Mouse (Mus musculus) cortical plate, adult 2 months (tissue): ENCODE results near the gene Ccr9. TPM values are rescaled to one million over a fixed set of nuclear protein-coding genes. Genes with fewer than 3 reads are reported as not detected.

Experiments
- H3K27ac ChIP-seq: fragments of 200-500 bp; 2 replicates; pipeline ENCODE4 v1.5.1; 2012; ENCODE audit warnings: low read length, control low read depth, inconsistent platforms; ENCODE audit not compliant: insufficient read depth
- H3K4me1 ChIP-seq: fragments of 200-500 bp; 2 replicates; pipeline ENCODE4 v1.6.1; 2011; ENCODE audit warnings: low read length; ENCODE audit not compliant: control insufficient read depth, insufficient read depth
- H3K4me3 ChIP-seq: fragments of 200-500 bp; 2 replicates; pipeline ENCODE4 v1.5.1; 2011; ENCODE audit warnings: mild to moderate bottlenecking, low read length, control low read depth; ENCODE audit not compliant: insufficient read depth
- CTCF ChIP-seq: fragments of 200-500 bp; IDR thresholded peaks from 2 replicates; pipeline ENCODE4 v1.5.1; 2011; ENCODE audit warnings: mild to moderate bottlenecking, control low read depth, low read length; ENCODE audit not compliant: insufficient read depth; ENCODE audit errors: extremely low read depth
- POLR2A ChIP-seq: fragments of 200-500 bp; IDR thresholded peaks from 2 replicates; pipeline ENCODE4 v1.6.1; 2011; ENCODE audit warnings: mild to moderate bottlenecking, low read length, control low read depth; ENCODE audit not compliant: insufficient read depth; ENCODE audit errors: extremely low read depth
- polyA plus RNA-seq: library from polyadenylated mRNA; depleted of rRNA; stranded (reverse); fragments of >200 nt; gene quantifications from 2 replicates; pipeline ENCODE4 v1.2.3, GENCODE M21; 2012; rRNA removed

The Ccr9 gene
- polyA plus RNA-seq, 1 experiment, result 0.17 TPM

- Histone ChIP-seq H3K27ac (no peak overlapping the region), H3K4me3 (no peak overlapping the region), H3K4me1 (no peaks in the 10 kb centered on the region)
- TF ChIP-seq POLR2A, result no peak
- TF ChIP-seq CTCF, result no peak
These were observed 136.6 kb downstream of the Ccr9 start for GRCm38 (mm10) chr9:123814821-123815220.

- Histone ChIP-seq H3K27ac (no peak overlapping the region), H3K4me1 (no peaks in the 10 kb centered on the region), H3K4me3 (no peak overlapping the region)
- TF ChIP-seq POLR2A (no peak), CTCF (no peak)
These were observed 137.2 kb downstream of the Ccr9 start for GRCm38 (mm10) chr9:123815444-123815843.

- Histone ChIP-seq H3K4me1 (no peaks in the 10 kb centered on the region), H3K27ac (no peak overlapping the region), H3K4me3 (no peak overlapping the region)
- TF ChIP-seq POLR2A (no peak), CTCF (no peak)
These were observed 137.8 kb downstream of the Ccr9 start for GRCm38 (mm10) chr9:123815996-123816395.

GRCm38 (mm10) chr9:123818601-123819000, 140.4 kb downstream of the Ccr9 start:
- H3K27ac ChIP-seq, result no peak overlapping the region
- H3K4me3 ChIP-seq, result no peak overlapping the region
- no peaks in the 10 kb centered on the region for H3K4me1 ChIP-seq
- TF ChIP-seq POLR2A, result no peak
- TF ChIP-seq CTCF, result no peak

- no peak overlapping the region for H3K27ac ChIP-seq
- no peak for TF ChIP-seq CTCF
- TF ChIP-seq POLR2A, result no peak
- H3K4me3 ChIP-seq, result no peak overlapping the region
- no peaks in the 10 kb centered on the region for H3K4me1 ChIP-seq
These were observed 148.4 kb downstream of the Ccr9 start for GRCm38 (mm10) chr9:123826631-123827030.

GRCm38 (mm10) chr9:123828916-123829315, 150.7 kb downstream of the Ccr9 start:
- Histone ChIP-seq H3K27ac (no peak overlapping the region), H3K4me1 (no peaks in the 10 kb centered on the region), H3K4me3 (no peak overlapping the region)
- TF ChIP-seq POLR2A (no peak), CTCF (no peak)

Other genes starting within 250 kb of the Ccr9 start
- gene Limd1, start 199.7 kb upstream of the Ccr9 start, polyA plus RNA-seq, result 8.0 and 9.0 TPM in 2 replicates
- gene Sacm1l, start 148.7 kb upstream of the Ccr9 start, polyA plus RNA-seq, result 35.9 and 37.0 TPM in 2 replicates
- 0.44 and 0.51 TPM in 2 replicates for gene Slc6a20b, start 45.9 kb upstream of the Ccr9 start, polyA plus RNA-seq
- gene Slc6a20a, start 446 bp downstream of the Ccr9 start, polyA plus RNA-seq, result 19.0 and 23.0 TPM in 2 replicates
- gene Lztfl1, start 39.3 kb downstream of the Ccr9 start, polyA plus RNA-seq, result 29.0 and 29.9 TPM in 2 replicates
- not detected in 2 replicates for gene Cxcr6, start 128.0 kb downstream of the Ccr9 start, polyA plus RNA-seq
- 17.7 and 17.8 TPM in 2 replicates for gene Fyco1, start 173.5 kb downstream of the Ccr9 start, polyA plus RNA-seq
- gene Xcr1, start 183.6 kb downstream of the Ccr9 start, polyA plus RNA-seq, result 0.04 TPM in 1 of 2 replicates, not detected in the other